Mouse (Mus musculus): ENCODE results near the gene Mpc1. TPM values are rescaled to one million over a fixed set of nuclear protein-coding genes. Genes with fewer than 3 reads are reported as not detected.

Gene Mpc1
- total RNA-seq (2021) (100 to 1,000 TPM; 699 to 921 TPM), polyA plus RNA-seq (2012; rRNA removed) (643 and 921 TPM in 2 replicates)
- long read RNA-seq, partial matches to known transcripts: 0 of 403 reads
- long read RNA-seq, other reads (novel, unspliced or antisense): 400 of 403 reads

GRCm38 (mm10) chr17:8282821-8283525 is at the start of gene Mpc1:
Mpc1 (plus strand) TSS chr17:8282904.
- whole genome bisulfite sequencing: under 1% methylated on average over 35 of the region's 35 CpGs
- H3K4me3 ChIP-seq: peak within 1 kb of the TSS; percentile 82
- H3K36me3 ChIP-seq (ENCODE audit: control insufficient read depth, insufficient read depth, low read length): peaks cover 10% of the 10 kb centered on the region; the same call in 1 of the 2 replicates
- peak within 1 kb of the TSS; percentile 99 for H3K27ac ChIP-seq
- peak within 1 kb of the TSS; percentile 98 for H3K9ac ChIP-seq (ENCODE audit: low read depth, low read length)
- peak; percentile 73 to 77 for DNase-seq
- peaks cover 8% of the 10 kb centered on the region for H3K79me2 ChIP-seq (replicated peaks; ENCODE audit: control insufficient read depth, insufficient read depth, low read length)
- peaks cover 1% of the 10 kb centered on the region; the same call in 1 of the 2 replicates for H3K4me1 ChIP-seq (ENCODE audit: control insufficient read depth, insufficient read depth, low read length)
- intact Hi-C loops (cut with DNase I): no loop called here
- TF ChIP-seq CTCF (IDR thresholded peaks at IDR 0.05): no peak
- peak; percentile 54; the same call in 1 of the 2 replicates for TF ChIP-seq EP300 (IDR thresholded peaks at IDR 0.05; ENCODE audit: insufficient read depth, low read depth, low read length)
- TF ChIP-seq POLR2A (IDR thresholded peaks at IDR 0.05; ENCODE audit: insufficient read depth, low read depth, low read length): peak; percentile 52; the same call in 1 of the 2 replicates
- H3K27me3 ChIP-seq (ENCODE audit: control insufficient read depth, insufficient read depth, low read length): no peaks in the 10 kb centered on the region

- DNase-seq: no peak
- no peaks in the 10 kb centered on the region for H3K27me3 ChIP-seq (ENCODE audit: control insufficient read depth, insufficient read depth, low read length)
- H3K79me2 ChIP-seq (replicated peaks; ENCODE audit: control insufficient read depth, insufficient read depth, low read length): no peaks in the 10 kb centered on the region
- no peaks in the 10 kb centered on the region for H3K4me1 ChIP-seq (ENCODE audit: control insufficient read depth, insufficient read depth, low read length)
- H3K27ac ChIP-seq: no peak overlapping the region
- no peak for TF ChIP-seq POLR2A (IDR thresholded peaks at IDR 0.05; ENCODE audit: insufficient read depth, low read depth, low read length)
- TF ChIP-seq CTCF (IDR thresholded peaks at IDR 0.05): no peak
- TF ChIP-seq EP300 (IDR thresholded peaks at IDR 0.05; ENCODE audit: insufficient read depth, low read depth, low read length): no peak
- WGBS: 64% methylated on average over 15 of the region's 15 CpGs
- intact Hi-C loops (cut with DNase I): no loop called here
- no peaks in the 10 kb centered on the region for H3K36me3 ChIP-seq (ENCODE audit: control insufficient read depth, insufficient read depth, low read length)
- H3K4me3 ChIP-seq: no peak overlapping the region
- no peak overlapping the region for H3K9ac ChIP-seq (ENCODE audit: low read depth, low read length)
Observed at GRCm38 (mm10) chr17:8233618-8234214, 49.0 kb upstream of the Mpc1 start.

GRCm38 (mm10) chr17:8234537-8234936 is 48.2 kb upstream of the Mpc1 start:
- no peak overlapping the region for H3K9ac ChIP-seq (ENCODE audit: low read depth, low read length)
- no peak overlapping the region for H3K4me3 ChIP-seq
- DNase-seq: no peak
- H3K36me3 ChIP-seq (ENCODE audit: control insufficient read depth, insufficient read depth, low read length): no peaks in the 10 kb centered on the region
- 79% methylated on average over 4 of the region's 4 CpGs for WGBS
- intact Hi-C loops (cut with DNase I): no loop called here
- H3K27ac ChIP-seq: no peak overlapping the region
- H3K4me1 ChIP-seq (ENCODE audit: control insufficient read depth, insufficient read depth, low read length): no peaks in the 10 kb centered on the region
- no peak for TF ChIP-seq EP300 (IDR thresholded peaks at IDR 0.05; ENCODE audit: insufficient read depth, low read depth, low read length)
- no peak for TF ChIP-seq CTCF (IDR thresholded peaks at IDR 0.05)
- TF ChIP-seq POLR2A (IDR thresholded peaks at IDR 0.05; ENCODE audit: insufficient read depth, low read depth, low read length): no peak
- H3K79me2 ChIP-seq (replicated peaks; ENCODE audit: control insufficient read depth, insufficient read depth, low read length): no peaks in the 10 kb centered on the region
- H3K27me3 ChIP-seq (ENCODE audit: control insufficient read depth, insufficient read depth, low read length): no peaks in the 10 kb centered on the region

GRCm38 (mm10) chr17:8235743-8236142 is 47.0 kb upstream of the Mpc1 start, which contains the start of gene Ccr6:
Ccr6 (plus strand) TSS chr17:8236043.
- TF ChIP-seq POLR2A (IDR thresholded peaks at IDR 0.05; ENCODE audit: insufficient read depth, low read depth, low read length): no peak
- TF ChIP-seq CTCF (IDR thresholded peaks at IDR 0.05): no peak
- TF ChIP-seq EP300 (IDR thresholded peaks at IDR 0.05; ENCODE audit: insufficient read depth, low read depth, low read length): no peak
- Histone ChIP-seq H3K9ac (ENCODE audit: low read depth, low read length) (no peak within 1 kb of the TSS), H3K79me2 (replicated peaks; ENCODE audit: control insufficient read depth, insufficient read depth, low read length) (no peaks in the 10 kb centered on the region), H3K4me1 (ENCODE audit: control insufficient read depth, insufficient read depth, low read length) (no peaks in the 10 kb centered on the region), H3K36me3 (ENCODE audit: control insufficient read depth, insufficient read depth, low read length) (no peaks in the 10 kb centered on the region), H3K27ac (no peak within 1 kb of the TSS), H3K4me3 (no peak within 1 kb of the TSS), H3K27me3 (ENCODE audit: control insufficient read depth, insufficient read depth, low read length) (no peaks in the 10 kb centered on the region)
- intact Hi-C loops (cut with DNase I): no loop called here
- 60% methylated on average over 3 of the region's 3 CpGs for WGBS
- DNase-seq: no peak

GRCm38 (mm10) chr17:8238012-8238710 is 44.5 kb upstream of the Mpc1 start:
- H3K9ac ChIP-seq (ENCODE audit: low read depth, low read length): no peak overlapping the region
- WGBS: 64% methylated on average over 15 of the region's 15 CpGs
- peak in 1 of 2 experiments; percentile 17 for DNase-seq
- H3K4me3 ChIP-seq: no peak overlapping the region
- TF ChIP-seq EP300 (IDR thresholded peaks at IDR 0.05; ENCODE audit: insufficient read depth, low read depth, low read length) (no peak), CTCF (IDR thresholded peaks at IDR 0.05) (no peak), POLR2A (IDR thresholded peaks at IDR 0.05; ENCODE audit: insufficient read depth, low read depth, low read length) (no peak)
- no peaks in the 10 kb centered on the region for H3K79me2 ChIP-seq (replicated peaks; ENCODE audit: control insufficient read depth, insufficient read depth, low read length)
- no peaks in the 10 kb centered on the region for H3K4me1 ChIP-seq (ENCODE audit: control insufficient read depth, insufficient read depth, low read length)
- no peaks in the 10 kb centered on the region for H3K27me3 ChIP-seq (ENCODE audit: control insufficient read depth, insufficient read depth, low read length)
- intact Hi-C loops (cut with DNase I): no loop called here
- no peak overlapping the region for H3K27ac ChIP-seq
- no peaks in the 10 kb centered on the region for H3K36me3 ChIP-seq (ENCODE audit: control insufficient read depth, insufficient read depth, low read length)
